Mouse (Mus musculus): ENCODE data around the gene Emg1.

GRCm38 (mm10) chr6:124716864-124717490 lies 5.0 kb upstream of the Emg1 start:
- no peak for TF ChIP-seq POLR2A (IDR thresholded peaks at IDR 0.05; ENCODE audit: insufficient read depth, low read length)
- 0 out of 2 replicates have a peak, but pooled peaks have one; percentile 29 for TF ChIP-seq EP300 (IDR thresholded peaks at IDR 0.05; ENCODE audit: insufficient read depth, low read depth, low read length)
- peak; percentile 82 for TF ChIP-seq CTCF (IDR thresholded peaks at IDR 0.05; ENCODE audit: low read depth, low read length)

Measured in ES-Bruce4 (cell line).